Mouse (Mus musculus) limb, embryonic 10.5 days (tissue): ENCODE data around the gene Aanat. TPM values are rescaled to one million over a fixed set of nuclear protein-coding genes. Genes with fewer than 3 reads are reported as not detected.

ENCODE experiments used
- DNase-seq: peaks from one replicate; pipeline ENCODE4 v3.0.0-alpha.2; 2017; ENCODE audit warnings: low spot score
- H3K27ac ChIP-seq: fragments of 300-500 bp; sonication (generic); 2 replicates; pipeline ENCODE4 v1.5.1; 2016; ENCODE audit warnings: mild to moderate bottlenecking
- H3K27me3 ChIP-seq: fragments of 300-500 bp; sonication (generic); 2 replicates; pipeline ENCODE4 v1.6.1; 2016; ENCODE audit warnings: low read depth, mild to moderate bottlenecking; ENCODE audit not compliant: poor library complexity, severe bottlenecking
- H3K36me3 ChIP-seq: fragments of 300-500 bp; sonication (generic); 2 replicates; pipeline ENCODE4 v1.6.1; 2016; ENCODE audit warnings: mild to moderate bottlenecking, moderate library complexity
- H3K4me1 ChIP-seq: fragments of 300-500 bp; sonication (generic); 2 replicates; pipeline ENCODE4 v1.6.1; 2016
- H3K4me3 ChIP-seq: fragments of 300-500 bp; sonication (generic); 2 replicates; pipeline ENCODE4 v1.5.1; 2016; ENCODE audit warnings: mild to moderate bottlenecking, moderate library complexity
- H3K9me3 ChIP-seq: fragments of 300-500 bp; sonication (generic); replicated peaks from 2 replicates; pipeline ENCODE4 v1.6.1; 2016; ENCODE audit warnings: mild to moderate bottlenecking
- WGBS: fragments of 180-500 bp; shearing (Covaris S2); methylation state at CpG from one replicate; pipeline ENCODE4 v1.1.7; 2016; 5-methylcytosine and 5-hydroxymethylcytosine counted together
- polyA plus RNA-seq: library from polyadenylated mRNA; unstranded; fragments of >200 nt; fragmentation: Nextera tagmentation; extraction: Ambion mirVana; gene quantifications from 2 replicates; pipeline ENCODE4 v1.2.1, GENCODE M21; 2016

Gene Aanat
- polyA plus RNA-seq, 1 experiment from 2014 or later: not detected

GRCm38 (mm10) chr11:116619156-116619555, 32.9 kb downstream of the Aanat start:
- no peaks in the 10 kb centered on the region for H3K36me3 ChIP-seq
- peaks cover 31% of the 10 kb centered on the region for H3K27me3 ChIP-seq
- H3K4me1 ChIP-seq: peaks cover 93% of the 10 kb centered on the region
- no peak overlapping the region for H3K27ac ChIP-seq
- no peaks in the 10 kb centered on the region for H3K9me3 ChIP-seq
- 78% methylated on average over 7 of the region's 7 CpGs for WGBS
- no peak for DNase-seq
- H3K4me3 ChIP-seq: no peak overlapping the region

- H3K9me3 ChIP-seq: no peaks in the 10 kb centered on the region
- 60% methylated on average over 8 of the region's 8 CpGs for WGBS
- peaks cover 34% of the 10 kb centered on the region for H3K27me3 ChIP-seq
- H3K4me1 ChIP-seq: peaks cover 95% of the 10 kb centered on the region
- no peak overlapping the region for H3K27ac ChIP-seq
- no peak overlapping the region for H3K4me3 ChIP-seq
- DNase-seq: no peak
- no peaks in the 10 kb centered on the region for H3K36me3 ChIP-seq
Observed at GRCm38 (mm10) chr11:116619561-116619960, 33.3 kb downstream of the Aanat start.

- peaks cover 39% of the 10 kb centered on the region for H3K27me3 ChIP-seq
- no peaks in the 10 kb centered on the region for H3K9me3 ChIP-seq
- no peaks in the 10 kb centered on the region for H3K36me3 ChIP-seq
- peaks cover 95% of the 10 kb centered on the region for H3K4me1 ChIP-seq
- no peak for DNase-seq
- peak overlapping the region; percentile 64 for H3K27ac ChIP-seq
- no peak overlapping the region for H3K4me3 ChIP-seq
- WGBS: 35% methylated on average over 9 of the region's 9 CpGs
Observed at GRCm38 (mm10) chr11:116620073-116620472, 33.8 kb downstream of the Aanat start.

- Histone ChIP-seq H3K36me3 (no peaks in the 10 kb centered on the region), H3K9me3 (no peaks in the 10 kb centered on the region), H3K4me3 (no peak overlapping the region), H3K27ac (peak overlapping the region; percentile 64), H3K27me3 (peaks cover 39% of the 10 kb centered on the region), H3K4me1 (peaks cover 92% of the 10 kb centered on the region)
- 78% methylated on average over 10 of the region's 10 CpGs for WGBS
- DNase-seq: no peak
Observed at GRCm38 (mm10) chr11:116620559-116621253, 34.5 kb downstream of the Aanat start.

GRCm38 (mm10) chr11:116621258-116621704, 35.0 kb downstream of the Aanat start:
- no peak for DNase-seq
- WGBS: 50% methylated on average over 6 of the region's 6 CpGs
- no peaks in the 10 kb centered on the region for H3K36me3 ChIP-seq
- H3K4me3 ChIP-seq: no peak overlapping the region
- peaks cover 39% of the 10 kb centered on the region for H3K27me3 ChIP-seq
- peak overlapping the region; percentile 64; the same call in 1 of the 2 replicates for H3K27ac ChIP-seq
- no peaks in the 10 kb centered on the region for H3K9me3 ChIP-seq
- peaks cover 86% of the 10 kb centered on the region for H3K4me1 ChIP-seq

- H3K27ac ChIP-seq: peak overlapping the region; percentile 77
- H3K9me3 ChIP-seq: no peaks in the 10 kb centered on the region
- DNase-seq: no peak
- WGBS: 4% methylated on average over 40 of the region's 40 CpGs
- H3K36me3 ChIP-seq: no peaks in the 10 kb centered on the region
- H3K4me1 ChIP-seq: peaks cover 65% of the 10 kb centered on the region
- peaks cover 39% of the 10 kb centered on the region for H3K27me3 ChIP-seq
- peak overlapping the region; percentile 78 for H3K4me3 ChIP-seq
Observed at GRCm38 (mm10) chr11:116623281-116624124, 37.3 kb downstream of the Aanat start.

- DNase-seq: peak; percentile 93
- H3K9me3 ChIP-seq: no peaks in the 10 kb centered on the region
- peak overlapping the region; percentile 78 for H3K4me3 ChIP-seq
- H3K27ac ChIP-seq: peak overlapping the region; percentile 77
- 13% methylated on average over 42 of the region's 42 CpGs for WGBS
- peaks cover 58% of the 10 kb centered on the region for H3K4me1 ChIP-seq
- peaks cover 39% of the 10 kb centered on the region for H3K27me3 ChIP-seq
- H3K36me3 ChIP-seq: no peaks in the 10 kb centered on the region
Observed at GRCm38 (mm10) chr11:116624131-116624832, 38.0 kb downstream of the Aanat start.

- no peaks in the 10 kb centered on the region for H3K36me3 ChIP-seq
- H3K4me3 ChIP-seq: no peak overlapping the region
- WGBS: 75% methylated on average over 17 of the region's 17 CpGs
- no peak overlapping the region for H3K27ac ChIP-seq
- H3K4me1 ChIP-seq: peaks cover 58% of the 10 kb centered on the region
- DNase-seq: peak; percentile 82
- H3K9me3 ChIP-seq: no peaks in the 10 kb centered on the region
- H3K27me3 ChIP-seq: peaks cover 38% of the 10 kb centered on the region
Observed at GRCm38 (mm10) chr11:116625081-116626000, 39.1 kb downstream of the Aanat start.

- WGBS: 71% methylated on average over 10 of the region's 10 CpGs
Observed at GRCm38 (mm10) chr11:116626299-116627071, 40.3 kb downstream of the Aanat start, which contains the start of gene Rhbdf2. TSS of gene Rhbdf2 (minus strand) at chr11:116627019.

GRCm38 (mm10) chr11:116627072-116628020, 41.1 kb downstream of the Aanat start:
- 40% methylated on average over 10 of the region's 10 CpGs for WGBS
- H3K4me3 ChIP-seq: no peak overlapping the region
- no peak overlapping the region for H3K27ac ChIP-seq
- DNase-seq: no peak
- peaks cover 26% of the 10 kb centered on the region for H3K27me3 ChIP-seq
- no peaks in the 10 kb centered on the region for H3K36me3 ChIP-seq
- no peaks in the 10 kb centered on the region for H3K9me3 ChIP-seq
- peaks cover 52% of the 10 kb centered on the region for H3K4me1 ChIP-seq

More at GRCm38 (mm10) chr11:116626299-116627071, 40.3 kb downstream of the Aanat start, which contains the start of gene Rhbdf2:
- H3K9me3 ChIP-seq: no peaks in the 10 kb centered on the region
- H3K36me3 ChIP-seq: no peaks in the 10 kb centered on the region
- DNase-seq: no peak
- no peak within 1 kb of the TSS for H3K4me3 ChIP-seq
- no peak within 1 kb of the TSS for H3K27ac ChIP-seq
- peaks cover 29% of the 10 kb centered on the region for H3K27me3 ChIP-seq
- H3K4me1 ChIP-seq: peaks cover 58% of the 10 kb centered on the region
